Mouse (Mus musculus) intestine, postnatal 0 days (tissue): Measurements from ENCODE around the gene Pcbd2. TPM values are rescaled to one million over a fixed set of nuclear protein-coding genes. Genes with fewer than 3 reads are reported as not detected.
A peak's percentile ranks its signal among the peaks of the same experiment; 100 is the strongest.

Experiments used
- ATAC-seq: fragments of 200-750 bp; cut with Nextera tagmentation; 2 replicates; pipeline ENCODE4 v1.8.0; 2017; ENCODE audit warnings: mild to moderate bottlenecking, moderate TSS enrichment, moderate library complexity
- H3K27ac ChIP-seq: fragments of 300-500 bp; sonication (generic); 2 replicates; pipeline ENCODE4 v1.5.1; 2014; ENCODE audit warnings: mild to moderate bottlenecking, low read depth, low read length, moderate library complexity
- H3K27me3 ChIP-seq: fragments of 300-500 bp; sonication (generic); replicated peaks from 2 replicates; pipeline ENCODE4 v1.6.1; 2014; ENCODE audit warnings: low read length, mixed read lengths; ENCODE audit not compliant: control insufficient read depth, insufficient read depth
- H3K36me3 ChIP-seq: fragments of 300-500 bp; sonication (generic); 2 replicates; pipeline ENCODE4 v1.6.1; 2014; ENCODE audit warnings: mild to moderate bottlenecking, moderate library complexity; ENCODE audit not compliant: control insufficient read depth, insufficient read depth
- H3K4me1 ChIP-seq: fragments of 300-500 bp; sonication (generic); replicated peaks from 2 replicates; pipeline ENCODE4 v1.6.1; 2014; ENCODE audit warnings: antibody characterized with exemption, low read length, mixed read lengths; ENCODE audit not compliant: control insufficient read depth, insufficient read depth
- H3K4me2 ChIP-seq: fragments of 300-500 bp; sonication (generic); replicated peaks from 2 replicates; pipeline ENCODE4 v1.6.1; 2014; ENCODE audit warnings: low read depth, mild to moderate bottlenecking, moderate library complexity
- H3K4me3 ChIP-seq: fragments of 300-500 bp; sonication (generic); 2 replicates; pipeline ENCODE4 v1.5.1; 2014; ENCODE audit warnings: low read depth, low read length
- H3K9ac ChIP-seq: fragments of 300-500 bp; sonication (generic); 2 replicates; pipeline ENCODE4 v1.6.1; 2014; ENCODE audit warnings: mild to moderate bottlenecking, low read depth, low read length
- H3K9me3 ChIP-seq: fragments of 300-500 bp; sonication (generic); 2 replicates; pipeline ENCODE4 v1.6.1; 2016; ENCODE audit warnings: mixed run types; ENCODE audit not compliant: control insufficient read depth
- CTCF ChIP-seq: sonication (generic); IDR thresholded peaks from 2 replicates; pipeline ENCODE4 v1.5.1; 2016; ENCODE audit warnings: low read depth, mild to moderate bottlenecking, control low read depth, antibody characterized with exemption, moderate library complexity
- WGBS: fragments of 180-500 bp; shearing (Covaris S2); extraction: QIAGEN DNeasy Blood & Tissue Kit; methylation state at CpG from one replicate; pipeline ENCODE4 v1.1.7; 2014; 5-methylcytosine and 5-hydroxymethylcytosine counted together
- polyA plus RNA-seq: library from polyadenylated mRNA; unstranded; fragments of >200 nt; fragmentation: Nextera tagmentation; extraction: Ambion mirVana; gene quantifications from 2 replicates; pipeline ENCODE4 v1.2.1, GENCODE M21; 2015

The Pcbd2 gene
- polyA plus RNA-seq, 1 experiment from 2014 or later: 70.5 TPM

DNA sequence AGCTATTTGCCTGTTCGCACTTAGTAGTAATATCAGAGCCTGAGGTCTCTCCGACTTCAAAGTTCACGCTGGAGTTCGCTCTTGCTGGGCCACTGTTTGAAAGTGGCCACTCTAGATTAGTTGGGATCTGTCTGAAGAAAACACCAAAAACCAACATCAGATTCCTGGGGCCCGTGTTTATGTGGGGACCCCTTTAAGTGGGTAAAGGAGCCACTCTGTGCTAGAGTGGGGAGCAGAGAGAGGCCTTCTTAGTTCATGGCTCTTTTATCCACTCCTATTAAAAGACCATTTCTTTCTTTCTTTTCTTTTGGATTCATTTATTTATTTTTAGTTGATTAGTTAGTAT lies 12.0 kb upstream of the Pcbd2 start:
- peak overlapping the region; percentile 82 for H3K4me3 ChIP-seq
- H3K36me3 ChIP-seq: peaks cover 8% of the 10 kb centered on the region
- H3K27ac ChIP-seq: peak overlapping the region; percentile 90
- H3K9me3 ChIP-seq: no peaks in the 10 kb centered on the region
- TF ChIP-seq CTCF: no peak
- no peak for ATAC-seq
- 4% methylated on average over 5 of the region's 5 CpGs for whole genome bisulfite sequencing
- no peaks in the 10 kb centered on the region for H3K4me1 ChIP-seq
- H3K4me2 ChIP-seq: peak overlapping the region; percentile 76
- H3K27me3 ChIP-seq: no peaks in the 10 kb centered on the region
- H3K9ac ChIP-seq: peak overlapping the region; percentile 97

- peaks cover 8% of the 10 kb centered on the region for H3K36me3 ChIP-seq
- 85% methylated on average over 7 of the region's 7 CpGs for WGBS
- H3K4me1 ChIP-seq: no peaks in the 10 kb centered on the region
- no peak overlapping the region for H3K4me3 ChIP-seq
- no peaks in the 10 kb centered on the region for H3K9me3 ChIP-seq
- no peak overlapping the region for H3K27ac ChIP-seq
- TF ChIP-seq CTCF: no peak
- peak overlapping the region; percentile 76; the same call in 1 of the 2 replicates for H3K4me2 ChIP-seq
- no peak for ATAC-seq
- no peaks in the 10 kb centered on the region for H3K27me3 ChIP-seq
- 0 out of 2 replicates have a peak overlapping the region, but pooled peaks have one; percentile 97 for H3K9ac ChIP-seq
Observed at GRCm38 (mm10) chr13:55715908-55716510, 11.2 kb upstream of the Pcbd2 start.

- Histone ChIP-seq H3K36me3 (peaks cover 33% of the 10 kb centered on the region), H3K9ac (no peak overlapping the region), H3K27me3 (no peaks in the 10 kb centered on the region), H3K4me2 (no peak overlapping the region), H3K9me3 (no peaks in the 10 kb centered on the region), H3K4me1 (no peaks in the 10 kb centered on the region), H3K4me3 (no peak overlapping the region), H3K27ac (no peak overlapping the region)
- ATAC-seq: no peak
- no peak for TF ChIP-seq CTCF
- WGBS: 84% methylated on average over 8 of the region's 8 CpGs
Observed at GRCm38 (mm10) chr13:55721516-55721915, 5.7 kb upstream of the Pcbd2 start.

GRCm38 (mm10) chr13:55721995-55722394 lies 5.2 kb upstream of the Pcbd2 start:
- no peak overlapping the region for H3K4me2 ChIP-seq
- H3K4me3 ChIP-seq: no peak overlapping the region
- H3K9ac ChIP-seq: no peak overlapping the region
- ATAC-seq: no peak
- no peaks in the 10 kb centered on the region for H3K4me1 ChIP-seq
- H3K27me3 ChIP-seq: no peaks in the 10 kb centered on the region
- no peaks in the 10 kb centered on the region for H3K9me3 ChIP-seq
- H3K27ac ChIP-seq: no peak overlapping the region
- 93% methylated on average over 2 of the region's 2 CpGs for WGBS
- peaks cover 33% of the 10 kb centered on the region for H3K36me3 ChIP-seq
- TF ChIP-seq CTCF: no peak

- Histone ChIP-seq H3K9ac (peak overlapping the region; percentile 74), H3K4me2 (peak overlapping the region; percentile 69), H3K36me3 (peaks cover 19% of the 10 kb centered on the region), H3K27ac (peak overlapping the region; percentile 97), H3K27me3 (no peaks in the 10 kb centered on the region), H3K4me1 (no peaks in the 10 kb centered on the region), H3K9me3 (no peaks in the 10 kb centered on the region), H3K4me3 (peak overlapping the region; percentile 69)
- peak; percentile 44 for TF ChIP-seq CTCF
- under 1% methylated on average over 4 of the region's 4 CpGs for WGBS
- ATAC-seq: no peak
Observed at GRCm38 (mm10) chr13:55726598-55727119, 509 bp upstream of the Pcbd2 start.

DNA sequence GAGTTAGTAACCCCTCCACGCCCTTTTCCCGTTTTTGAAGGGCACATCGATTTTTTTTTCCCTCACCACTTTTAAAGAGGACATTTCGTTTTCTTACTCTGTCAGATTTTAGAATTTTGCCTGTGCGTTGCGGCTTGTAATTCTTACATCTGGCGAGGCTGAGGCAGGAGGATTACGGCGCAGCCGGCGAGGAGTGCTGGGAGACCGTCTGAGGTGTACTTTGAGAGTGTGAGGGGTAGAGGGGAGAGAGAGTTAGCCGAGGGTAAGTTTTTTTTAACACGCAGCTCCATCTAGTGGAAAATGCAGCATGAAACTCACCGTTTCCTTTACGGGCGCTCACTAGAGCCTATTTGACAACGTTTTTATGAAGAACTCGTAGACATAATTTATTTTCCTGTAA lies 671 bp downstream of the Pcbd2 start:
- 2% methylated on average over 19 of the region's 19 CpGs for WGBS
- Histone ChIP-seq H3K27ac (peak overlapping the region; percentile 97), H3K36me3 (peaks cover 14% of the 10 kb centered on the region; the same call in 1 of the 2 replicates), H3K9me3 (no peaks in the 10 kb centered on the region), H3K4me3 (peak overlapping the region; percentile 69), H3K9ac (peak overlapping the region; percentile 74), H3K4me1 (no peaks in the 10 kb centered on the region), H3K27me3 (no peaks in the 10 kb centered on the region), H3K4me2 (peak overlapping the region; percentile 69)
- TF ChIP-seq CTCF: peak; percentile 77
- peak; percentile 58 for ATAC-seq
